Mouse (Mus musculus): ENCODE data around the gene Ndufs2. TPM values are rescaled to one million over a fixed set of nuclear protein-coding genes. Genes with fewer than 3 reads are reported as not detected.
A peak's percentile ranks its signal among the peaks of the same experiment; 100 is the strongest.

Ndufs2 gene
- total and polyA plus RNA-seq, 2 experiments from 2014 or later = 1,009 to 1,127 TPM

DNA sequence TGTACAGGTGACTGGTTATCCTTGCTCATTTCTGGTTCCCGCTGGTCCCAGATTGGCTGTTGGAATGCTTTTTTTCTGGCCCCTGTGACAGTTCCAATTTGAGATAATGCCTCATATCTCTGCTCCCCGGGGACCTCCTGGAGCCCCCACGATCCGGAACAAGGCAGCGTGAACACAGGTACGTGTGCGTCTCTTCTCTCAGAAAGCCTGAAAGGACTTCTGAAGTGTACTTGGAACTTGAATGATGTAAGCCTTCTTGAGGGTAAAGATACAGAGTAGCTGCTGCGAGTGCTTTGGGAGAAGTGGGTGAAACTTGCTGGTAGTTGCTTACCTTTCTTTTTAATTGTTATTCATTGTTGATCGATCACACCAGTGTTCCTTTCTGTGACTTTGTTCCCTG is 20.0 kb upstream of the Ndufs2 start:
- 34% methylated on average over 9 of the region's 9 CpGs for WGBS
- Histone ChIP-seq H3K4me1 (ENCODE audit: control insufficient read depth, insufficient read depth) (peaks cover 12% of the 10 kb centered on the region; the same call in 1 of the 2 replicates), H3K4me3 (ENCODE audit: low read depth, low read length) (peak overlapping the region; percentile 94), H3K9ac (replicated peaks; ENCODE audit: low read depth, low read length) (peak overlapping the region; percentile 75; the same call in 1 of the 2 replicates), H3K9me3 (replicated peaks; ENCODE audit: control insufficient read depth, low read length) (no peaks in the 10 kb centered on the region), H3K27me3 (ENCODE audit: control insufficient read depth, insufficient read depth, low read length) (no peaks in the 10 kb centered on the region), H3K27ac (ENCODE audit: low read depth) (no peak overlapping the region), H3K4me2 (ENCODE audit: low read depth, low read length) (peak overlapping the region; percentile 98), H3K36me3 (replicated peaks; ENCODE audit: control insufficient read depth, insufficient read depth, low read length) (peaks cover 37% of the 10 kb centered on the region)
- DNase-seq (ENCODE audit: low spot score) (no peak), ATAC-seq (ENCODE audit: insufficient read depth, low read depth) (no peak)
- TF ChIP-seq EP300 (IDR thresholded peaks at IDR 0.05; ENCODE audit: low read depth) (no peak), CTCF (IDR thresholded peaks at IDR 0.05; ENCODE audit: low read depth) (no peak)

DNA sequence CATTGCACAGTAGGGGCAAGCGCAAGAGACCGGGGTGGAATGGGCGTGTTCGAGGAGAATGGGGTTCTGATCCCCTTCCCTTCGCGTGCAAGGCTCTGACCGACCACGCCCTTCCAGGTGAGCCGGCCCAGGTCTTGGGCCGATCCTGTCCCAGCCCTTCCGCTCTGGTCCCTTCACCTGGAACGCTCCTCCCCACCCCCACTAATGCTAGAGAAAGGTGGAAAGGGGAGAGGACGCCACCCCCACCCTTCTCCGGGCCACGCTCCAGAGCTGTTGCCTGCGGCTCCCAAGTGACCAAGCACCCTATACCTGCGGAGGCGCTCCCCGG is 19.3 kb upstream of the Ndufs2 start:
- Histone ChIP-seq H3K4me1 (ENCODE audit: control insufficient read depth, insufficient read depth) (peaks cover 12% of the 10 kb centered on the region; the same call in 1 of the 2 replicates), H3K4me2 (ENCODE audit: low read depth, low read length) (peak overlapping the region; percentile 98), H3K4me3 (ENCODE audit: low read depth, low read length) (peak overlapping the region; percentile 94), H3K27me3 (ENCODE audit: control insufficient read depth, insufficient read depth, low read length) (no peaks in the 10 kb centered on the region), H3K27ac (ENCODE audit: low read depth) (peak overlapping the region; percentile 71), H3K36me3 (replicated peaks; ENCODE audit: control insufficient read depth, insufficient read depth, low read length) (peaks cover 31% of the 10 kb centered on the region), H3K9ac (replicated peaks; ENCODE audit: low read depth, low read length) (peak overlapping the region; percentile 75), H3K9me3 (replicated peaks; ENCODE audit: control insufficient read depth, low read length) (no peaks in the 10 kb centered on the region)
- WGBS = 1% methylated on average over 19 of the region's 19 CpGs
- no peak for TF ChIP-seq EP300 (IDR thresholded peaks at IDR 0.05; ENCODE audit: low read depth)
- TF ChIP-seq CTCF (IDR thresholded peaks at IDR 0.05; ENCODE audit: low read depth) = no peak
- ATAC-seq (ENCODE audit: insufficient read depth, low read depth) (peak; percentile 49), DNase-seq (ENCODE audit: low spot score) (no peak)

GRCm38 (mm10) chr1:171269848-171270572 is 18.8 kb upstream of the Ndufs2 start, which contains the start of gene B4galt3:
B4galt3 (plus strand) TSS chr1:171270328.
- TF ChIP-seq CTCF (IDR thresholded peaks at IDR 0.05; ENCODE audit: low read depth) (no peak), EP300 (IDR thresholded peaks at IDR 0.05; ENCODE audit: low read depth) (no peak)
- Histone ChIP-seq H3K27me3 (ENCODE audit: control insufficient read depth, insufficient read depth, low read length) (no peaks in the 10 kb centered on the region), H3K4me3 (ENCODE audit: low read depth, low read length) (peak within 1 kb of the TSS; percentile 94)

GRCm38 (mm10) chr1:171268341-171268740 is 17.2 kb upstream of the Ndufs2 start:
- 0 out of 2 replicates have a peak overlapping the region, but pooled peaks have one; percentile 20 for H3K27ac ChIP-seq (ENCODE audit: low read depth)
- 58% methylated on average over 1 of the region's 1 CpGs for WGBS
- H3K9ac ChIP-seq (replicated peaks; ENCODE audit: low read depth, low read length) = no peak overlapping the region
- DNase-seq (ENCODE audit: low spot score) (no peak), ATAC-seq (ENCODE audit: insufficient read depth, low read depth) (no peak)
- no peak overlapping the region for H3K4me2 ChIP-seq (ENCODE audit: low read depth, low read length)
- no peaks in the 10 kb centered on the region for H3K9me3 ChIP-seq (replicated peaks; ENCODE audit: control insufficient read depth, low read length)
- TF ChIP-seq CTCF (IDR thresholded peaks at IDR 0.05; ENCODE audit: low read depth) (no peak), EP300 (IDR thresholded peaks at IDR 0.05; ENCODE audit: low read depth) (no peak)
- H3K27me3 ChIP-seq (ENCODE audit: control insufficient read depth, insufficient read depth, low read length) = no peaks in the 10 kb centered on the region
- H3K4me1 ChIP-seq (ENCODE audit: control insufficient read depth, insufficient read depth) = peaks cover 12% of the 10 kb centered on the region; the same call in 1 of the 2 replicates
- H3K36me3 ChIP-seq (replicated peaks; ENCODE audit: control insufficient read depth, insufficient read depth, low read length) = peaks cover 10% of the 10 kb centered on the region
- no peak overlapping the region for H3K4me3 ChIP-seq (ENCODE audit: low read depth, low read length)

More at GRCm38 (mm10) chr1:171269848-171270572, 18.8 kb upstream of the Ndufs2 start, which contains the start of gene B4galt3:
- ATAC-seq (ENCODE audit: insufficient read depth, low read depth) (peak; percentile 95), DNase-seq (ENCODE audit: low spot score) (peak; percentile 87)
- no peaks in the 10 kb centered on the region for H3K9me3 ChIP-seq (replicated peaks; ENCODE audit: control insufficient read depth, low read length)
- peak within 1 kb of the TSS; percentile 75 for H3K9ac ChIP-seq (replicated peaks; ENCODE audit: low read depth, low read length)
- peaks cover 12% of the 10 kb centered on the region; the same call in 1 of the 2 replicates for H3K4me1 ChIP-seq (ENCODE audit: control insufficient read depth, insufficient read depth)
- H3K36me3 ChIP-seq (replicated peaks; ENCODE audit: control insufficient read depth, insufficient read depth, low read length) = peaks cover 26% of the 10 kb centered on the region
- peak within 1 kb of the TSS; percentile 98 for H3K4me2 ChIP-seq (ENCODE audit: low read depth, low read length)
- peak within 1 kb of the TSS; percentile 71 for H3K27ac ChIP-seq (ENCODE audit: low read depth)
- 4% methylated on average over 36 of the region's 36 CpGs for WGBS

DNA sequence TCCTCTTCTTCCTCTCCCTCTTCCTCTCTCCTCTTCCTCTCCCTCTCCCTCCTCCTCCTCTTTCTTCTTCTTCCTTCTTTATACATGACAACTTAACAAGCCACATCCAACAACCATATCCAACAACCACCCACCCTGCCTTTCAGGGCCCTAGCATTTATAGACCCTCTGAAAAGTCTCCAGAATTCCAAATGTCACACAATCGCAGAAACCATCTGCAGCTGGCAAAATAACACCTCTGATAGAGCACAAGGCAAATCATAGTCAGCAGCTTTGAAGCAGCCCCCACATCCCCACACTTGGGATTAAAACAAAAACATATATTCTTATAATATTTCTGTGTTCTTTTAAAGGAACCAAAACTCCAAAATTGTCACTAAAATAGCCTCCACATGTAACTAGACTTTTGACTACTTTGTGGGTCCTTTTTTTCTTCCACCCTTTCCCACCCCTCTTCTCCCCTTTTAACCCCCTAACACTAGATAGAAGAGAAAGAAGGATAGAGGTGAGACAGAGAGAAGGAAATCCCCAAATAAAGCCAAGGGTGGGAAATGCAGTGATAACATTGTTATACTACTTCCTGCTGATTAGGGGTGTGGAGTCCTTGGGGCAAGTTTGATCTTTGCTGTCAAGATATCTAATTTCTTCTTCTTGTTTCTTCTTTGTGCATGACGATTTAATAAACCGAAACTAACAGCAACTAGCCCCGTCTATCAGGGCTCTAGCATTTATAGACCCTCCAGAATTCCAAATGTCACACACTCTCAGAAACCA is 15.0 kb upstream of the Ndufs2 start:
- H3K27me3 ChIP-seq (ENCODE audit: control insufficient read depth, insufficient read depth, low read length) = no peaks in the 10 kb centered on the region
- no peak overlapping the region for H3K4me3 ChIP-seq (ENCODE audit: low read depth, low read length)
- DNase-seq (ENCODE audit: low spot score) = no peak
- TF ChIP-seq CTCF (IDR thresholded peaks at IDR 0.05; ENCODE audit: low read depth) = no peak
- no peak for TF ChIP-seq EP300 (IDR thresholded peaks at IDR 0.05; ENCODE audit: low read depth)
- H3K9ac ChIP-seq (replicated peaks; ENCODE audit: low read depth, low read length) = no peak overlapping the region
- WGBS = 44% methylated on average over 4 of the region's 4 CpGs
- peaks cover 19% of the 10 kb centered on the region for H3K4me1 ChIP-seq (ENCODE audit: control insufficient read depth, insufficient read depth)
- H3K9me3 ChIP-seq (replicated peaks; ENCODE audit: control insufficient read depth, low read length) = no peaks in the 10 kb centered on the region
- no peak for ATAC-seq (ENCODE audit: insufficient read depth, low read depth)
- peak overlapping the region; percentile 15; the same call in 1 of the 2 replicates for H3K4me2 ChIP-seq (ENCODE audit: low read depth, low read length)
- H3K27ac ChIP-seq (ENCODE audit: low read depth) = peak overlapping the region; percentile 20; the same call in 1 of the 2 replicates
- no peaks in the 10 kb centered on the region for H3K36me3 ChIP-seq (replicated peaks; ENCODE audit: control insufficient read depth, insufficient read depth, low read length)

Measured in heart, postnatal 0 days (tissue).